Mouse (Mus musculus) ES-Bruce4 (cell line): ENCODE data around the gene Paxx.

Experiments used
- CTCF ChIP-seq: IDR thresholded peaks from one replicate; pipeline ENCODE4 v1.8.1; 2011; ENCODE audit warnings: low read depth, low read length
- POLR2A ChIP-seq: IDR thresholded peaks from one replicate; pipeline ENCODE4 v1.8.1; 2011; ENCODE audit warnings: low read length; ENCODE audit not compliant: insufficient read depth

GRCm38 (mm10) chr2:25496462-25496861 is 35.6 kb upstream of the Paxx start:
- TF ChIP-seq CTCF (peak; percentile 43), POLR2A (no peak)
